Mouse (Mus musculus) liver, embryonic 14.5 days (tissue): ENCODE results near the gene Slc25a13. TPM values are rescaled to one million over a fixed set of nuclear protein-coding genes. Genes with fewer than 3 reads are reported as not detected.
A peak's percentile ranks its signal among the peaks of the same experiment; 100 is the strongest.

ENCODE experiments used
- ATAC-seq: fragments of 200-750 bp; cut with Nextera tagmentation; 2 replicates; pipeline ENCODE4 v1.8.0; 2017; ENCODE audit warnings: moderate number of reproducible peaks, mild to moderate bottlenecking, moderate library complexity; ENCODE audit not compliant: insufficient read depth
- DNase-seq, 3 experiments: peaks; one replicate each; pipeline ENCODE4 v3.0.0-alpha.2; 2012 to 2013; ENCODE audit warnings: low read depth in 3 of 3, low spot score in 3 of 3
- H3K27ac ChIP-seq: fragments of 300-500 bp; sonication (generic); 2 replicates; pipeline ENCODE4 v1.5.1; 2014; ENCODE audit warnings: moderate library complexity, mild to moderate bottlenecking, control low read depth, inconsistent platforms
- H3K27me3 ChIP-seq: fragments of 300-500 bp; sonication (generic); 2 replicates; pipeline ENCODE4 v1.6.1; 2014; ENCODE audit warnings: mild to moderate bottlenecking, low read length, moderate library complexity; ENCODE audit not compliant: control insufficient read depth, insufficient read depth
- H3K36me3 ChIP-seq: fragments of 300-500 bp; sonication (generic); replicated peaks from 2 replicates; pipeline ENCODE4 v1.6.1; 2014; ENCODE audit warnings: low read depth; ENCODE audit not compliant: control insufficient read depth, insufficient read depth
- H3K4me1 ChIP-seq, 2 experiments: fragments of 200-500 bp in 1 of 2; fragments of 300-500 bp in 1 of 2; sonication (generic) in 1 of 2; replicated peaks; 2 replicates each; pipeline ENCODE4 v1.6.1; 2012 to 2014; ENCODE audit warnings: antibody characterized with exemption in 1 of 2, inconsistent platforms in 1 of 2, low read length in 1 of 2; ENCODE audit not compliant: control insufficient read depth in 2 of 2, insufficient read depth in 2 of 2
- H3K4me2 ChIP-seq: fragments of 300-500 bp; sonication (generic); 2 replicates; pipeline ENCODE4 v1.6.1; 2014; ENCODE audit warnings: low read depth, mild to moderate bottlenecking, control low read depth, moderate library complexity
- H3K4me3 ChIP-seq, 2 experiments: fragments of 200-500 bp in 1 of 2; fragments of 300-500 bp in 1 of 2; sonication (generic) in 1 of 2; 2 replicates each; pipeline ENCODE4 v1.5.1; 2012 to 2014; ENCODE audit warnings: low read depth in 2 of 2, low read length in 2 of 2, mild to moderate bottlenecking in 2 of 2, control low read depth in 1 of 2, inconsistent platforms in 1 of 2, moderate library complexity in 1 of 2; ENCODE audit not compliant: insufficient read depth in 1 of 2
- H3K9ac ChIP-seq: fragments of 300-500 bp; sonication (generic); replicated peaks from 2 replicates; pipeline ENCODE4 v1.6.1; 2014; ENCODE audit warnings: mild to moderate bottlenecking, control low read depth, moderate library complexity
- H3K9me3 ChIP-seq: fragments of 300-500 bp; sonication (generic); 2 replicates; pipeline ENCODE4 v1.6.1; 2016; ENCODE audit warnings: low read length, mixed read lengths; ENCODE audit not compliant: control insufficient read depth
- CTCF ChIP-seq: IDR thresholded peaks from 2 replicates; pipeline ENCODE4 v1.5.1; 2016; ENCODE audit warnings: antibody characterized with exemption, low read depth, control low read depth
- EP300 ChIP-seq: IDR thresholded peaks from 2 replicates; pipeline ENCODE4 v1.6.1; 2016; ENCODE audit warnings: antibody characterized with exemption, low read depth
- WGBS: fragments of 180-500 bp; shearing (Covaris S2); extraction: QIAGEN DNeasy Blood & Tissue Kit; methylation state at CpG from one replicate; pipeline ENCODE4 v1.1.7; 2014; ENCODE audit not compliant: insufficient replicate concordance; 5-methylcytosine and 5-hydroxymethylcytosine counted together
- polyA plus RNA-seq, 2 experiments: library from polyadenylated mRNA; depleted of rRNA in 1 of 2; stranded (reverse) in 1 of 2; unstranded in 1 of 2; fragments of >200 nt; fragmentation: Nextera tagmentation in 1 of 2; extraction: Ambion mirVana in 1 of 2; gene quantifications; 2 replicates each; pipeline versions ENCODE4 v1.2.1 to v1.2.3; 2012 to 2014

Gene Slc25a13
- polyA plus RNA-seq, 2 experiments = 11.6 to 26.0 TPM

DNA sequence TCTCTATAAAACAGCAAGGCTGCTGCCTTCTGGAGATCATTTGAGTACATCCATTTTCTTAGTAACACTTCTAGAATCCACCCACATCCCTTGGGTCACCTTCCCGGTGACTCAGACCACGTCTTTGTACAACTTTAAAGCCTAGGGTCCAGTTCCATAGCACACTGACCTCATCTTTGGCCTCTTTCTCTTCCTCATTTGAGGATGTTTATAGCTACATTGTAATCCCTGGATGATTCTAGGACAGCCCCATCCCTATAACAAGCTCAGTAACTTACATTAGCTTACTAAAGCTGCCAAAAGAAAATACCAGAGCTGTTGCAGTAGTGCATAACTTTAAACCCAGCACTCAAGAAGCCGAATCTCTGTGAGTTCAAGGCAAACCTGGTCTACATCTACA is 3.6 kb upstream of the Slc25a13 start:
- 61% methylated on average over 3 of the region's 3 CpGs for WGBS
- TF ChIP-seq CTCF = no peak
- no peak for TF ChIP-seq EP300
- Histone ChIP-seq H3K9me3 (no peaks in the 10 kb centered on the region), H3K9ac (no peak overlapping the region), H3K27me3 (no peaks in the 10 kb centered on the region), H3K27ac (no peak overlapping the region), H3K4me1 (peaks cover 0 to 10% of the 10 kb centered on the region in 2 experiments; a peak in 2 of 4 replicates), H3K36me3 (no peaks in the 10 kb centered on the region), H3K4me2 (no peak overlapping the region), H3K4me3 (no peak overlapping the region)
- ATAC-seq = no peak
- no peak for DNase-seq

DNA sequence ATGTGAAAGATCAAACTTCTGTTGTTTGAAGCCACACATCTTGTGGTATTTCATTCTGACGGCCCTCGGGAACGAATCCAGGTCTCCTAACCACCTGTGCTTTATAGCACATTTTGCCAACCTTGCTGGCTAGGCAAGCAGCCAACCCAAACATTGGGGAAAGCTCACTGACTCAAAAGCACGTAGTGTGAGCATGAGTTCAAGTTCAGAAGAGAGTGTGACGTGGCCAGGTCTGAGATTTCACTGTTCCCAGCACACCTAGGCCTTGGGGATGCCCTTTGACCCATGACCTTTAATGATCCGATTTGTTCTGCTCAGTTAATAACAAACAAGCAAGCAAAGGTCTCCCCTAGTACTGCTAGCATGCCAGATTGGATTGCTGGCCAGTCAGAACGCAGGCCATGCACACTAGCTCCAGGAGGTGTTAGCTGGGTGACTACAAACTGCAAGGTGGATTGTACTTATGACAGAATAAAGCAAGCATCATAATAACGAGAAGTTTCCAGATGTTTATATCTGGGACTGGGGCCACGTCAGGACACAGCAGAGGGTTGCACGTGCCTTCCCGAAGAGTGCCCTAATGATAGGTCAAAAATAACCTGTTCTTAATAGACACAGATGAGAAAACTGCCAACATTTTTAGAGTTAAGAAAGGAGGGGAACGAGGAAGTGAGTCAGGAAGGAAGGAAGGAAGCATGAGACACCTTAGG is 2.8 kb upstream of the Slc25a13 start:
- no peaks in the 10 kb centered on the region for H3K36me3 ChIP-seq
- 52% methylated on average over 12 of the region's 12 CpGs for WGBS
- no peak overlapping the region for H3K9ac ChIP-seq
- no peaks in the 10 kb centered on the region for H3K9me3 ChIP-seq
- peak; percentile 16 for ATAC-seq
- no peak overlapping the region for H3K4me3 ChIP-seq
- no peak for DNase-seq
- no peak overlapping the region for H3K4me2 ChIP-seq
- no peak for TF ChIP-seq EP300
- no peak for TF ChIP-seq CTCF
- no peak overlapping the region for H3K27ac ChIP-seq
- peaks cover 0 to 10% of the 10 kb centered on the region in 2 experiments; a peak in 2 of 4 replicates for H3K4me1 ChIP-seq
- no peaks in the 10 kb centered on the region for H3K27me3 ChIP-seq

DNA sequence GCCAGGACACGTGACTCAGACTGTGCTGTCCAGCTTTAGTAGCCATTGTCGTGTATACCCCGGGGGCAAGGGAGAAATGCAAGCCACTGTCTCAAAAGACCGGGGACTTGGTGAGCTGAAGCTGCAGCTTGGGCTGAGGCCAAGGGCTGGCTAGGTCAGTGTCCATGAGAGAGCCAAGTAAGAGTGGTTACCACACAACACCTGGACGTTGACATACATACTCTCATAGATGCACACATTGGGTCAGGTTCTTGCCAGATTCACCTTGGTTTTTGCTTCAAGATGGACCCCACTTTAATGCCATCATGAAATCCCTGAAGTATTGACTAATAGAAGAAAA is 283 bp upstream of the Slc25a13 start:
- peaks cover 0 to 14% of the 10 kb centered on the region in 2 experiments; a peak in 2 of 4 replicates for H3K4me1 ChIP-seq
- H3K9ac ChIP-seq = peak overlapping the region; percentile 73
- TF ChIP-seq CTCF (no peak), EP300 (no peak)
- H3K4me3 ChIP-seq = peak overlapping the region; percentile 74 to 82
- 13% methylated on average over 5 of the region's 5 CpGs for WGBS
- no peaks in the 10 kb centered on the region for H3K27me3 ChIP-seq
- ATAC-seq = no peak; the same call in 1 of the 2 replicates
- peak overlapping the region; percentile 84 for H3K4me2 ChIP-seq
- H3K27ac ChIP-seq = no peak overlapping the region
- H3K9me3 ChIP-seq = no peaks in the 10 kb centered on the region
- H3K36me3 ChIP-seq = no peaks in the 10 kb centered on the region
- no peak for DNase-seq

DNA sequence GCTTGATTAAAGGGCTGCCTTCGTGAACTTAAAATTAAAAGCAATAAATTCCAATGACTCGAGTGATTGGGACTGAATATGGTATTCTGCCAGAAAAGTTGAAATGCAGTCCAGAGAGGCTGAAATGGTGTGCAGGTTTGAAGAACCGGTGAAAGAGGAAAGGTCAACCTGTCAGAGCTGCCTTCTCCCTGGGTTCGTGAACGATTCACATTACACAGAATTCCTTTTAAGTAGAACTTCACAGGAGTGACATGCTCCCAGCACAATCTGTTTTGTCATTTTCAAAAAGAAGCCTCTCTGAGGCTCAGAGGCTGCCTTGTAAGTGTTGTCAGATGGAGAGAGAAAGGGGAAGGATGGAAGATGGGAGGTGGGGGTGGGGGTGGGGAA is 860 bp downstream of the Slc25a13 start:
- WGBS = 28% methylated on average over 5 of the region's 5 CpGs
- no peak overlapping the region for H3K27ac ChIP-seq
- TF ChIP-seq EP300 = no peak
- TF ChIP-seq CTCF = no peak

DNA sequence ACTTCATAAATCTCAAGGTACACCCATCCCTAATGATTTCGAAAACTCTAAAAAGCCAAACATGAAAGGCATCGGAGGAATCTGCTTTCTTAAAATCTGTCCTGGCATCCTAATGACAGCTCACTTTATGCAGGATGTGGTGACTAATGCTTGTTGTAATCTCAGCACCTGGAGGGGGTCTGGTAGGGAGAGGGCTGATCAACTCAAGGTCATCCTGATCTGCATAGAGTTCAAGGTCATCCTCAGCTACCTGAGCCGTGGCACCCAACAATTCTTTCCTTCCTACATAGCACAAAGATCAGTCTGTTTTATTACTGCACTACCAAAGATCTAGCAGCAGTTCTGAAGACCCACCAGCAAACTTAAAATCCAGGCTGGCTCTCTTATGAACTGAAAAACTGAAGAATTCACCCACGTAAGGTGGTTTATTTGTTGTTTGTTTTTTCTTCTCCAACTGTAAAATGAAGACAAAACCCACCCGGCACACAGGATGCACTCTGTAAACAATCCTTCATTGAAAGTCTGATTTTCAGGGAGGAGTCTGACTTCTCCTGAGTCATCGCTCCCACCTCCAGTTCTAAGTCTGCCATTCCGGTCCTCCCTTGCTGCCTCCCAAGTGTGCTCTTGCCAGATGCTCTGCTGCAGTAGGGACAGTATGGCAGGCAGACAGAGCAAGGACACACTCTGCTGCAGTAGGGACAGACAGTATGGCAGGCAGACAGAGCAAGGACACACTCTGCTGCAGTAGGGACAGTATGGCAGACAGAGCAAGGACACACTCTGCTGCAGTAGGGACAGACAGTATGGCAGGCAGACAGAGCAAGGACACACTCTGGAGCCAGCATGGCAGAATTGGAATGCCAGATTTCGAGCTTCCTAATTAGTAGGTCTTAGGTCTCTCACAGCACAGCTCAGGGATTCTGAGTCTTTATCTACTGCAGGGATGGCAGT is 4.3 kb downstream of the Slc25a13 start:
- no peak overlapping the region for H3K9ac ChIP-seq

More for the DNA sequence above, 860 bp downstream of the Slc25a13 start:
- DNase-seq = no peak
- Histone ChIP-seq H3K27me3 (no peaks in the 10 kb centered on the region), H3K9me3 (no peaks in the 10 kb centered on the region), H3K4me3 (peak overlapping the region; percentile 74 to 82), H3K36me3 (no peaks in the 10 kb centered on the region), H3K4me2 (peak overlapping the region; percentile 84), H3K9ac (peak overlapping the region; percentile 73), H3K4me1 (peaks cover 0 to 14% of the 10 kb centered on the region in 2 experiments; a peak in 2 of 4 replicates)
- ATAC-seq = no peak

More for the DNA sequence above, 4.3 kb downstream of the Slc25a13 start:
- H3K36me3 ChIP-seq = no peaks in the 10 kb centered on the region
- peaks cover 13 to 35% of the 10 kb centered on the region in 2 experiments for H3K4me1 ChIP-seq
- no peaks in the 10 kb centered on the region for H3K9me3 ChIP-seq
- no peak for ATAC-seq
- DNase-seq = no peak
- no peak overlapping the region for H3K4me2 ChIP-seq
- H3K27ac ChIP-seq = no peak overlapping the region
- 73% methylated on average over 8 of the region's 8 CpGs for WGBS
- H3K27me3 ChIP-seq = no peaks in the 10 kb centered on the region
- no peak for TF ChIP-seq CTCF
- no peak for TF ChIP-seq EP300
- H3K4me3 ChIP-seq = no peak overlapping the region
